Mouse (Mus musculus) E14TG2a.4 (cell line): Measurements from ENCODE around the gene Dlx3.

Source experiments
- CTCF ChIP-seq: conservative IDR thresholded peaks from 2 replicates; pipeline ENCODE4 v1.5.1; 2014; ENCODE audit warnings: low read length
- NANOG ChIP-seq: IDR thresholded peaks from 2 replicates; pipeline ENCODE4 v1.6.1; 2014; ENCODE audit warnings: borderline replicate concordance, low read length, mixed read lengths
- POU5F1 ChIP-seq: IDR thresholded peaks from 2 replicates; pipeline ENCODE4 v1.6.1; 2014; ENCODE audit warnings: low read length, borderline replicate concordance

GRCm38 (mm10) chr11:95087301-95088228 is 32.4 kb upstream of the Dlx3 start:
- TF ChIP-seq CTCF (no peak), POU5F1 (no peak), NANOG (no peak)
